Mouse (Mus musculus): ENCODE data around the gene Htra1.
A peak's percentile ranks its signal among the peaks of the same experiment; 100 is the strongest.

Gene Htra1

GRCm38 (mm10) chr7:130935793-130936471, at the start of gene Htra1:
TSS of gene Htra1 (plus strand) at chr7:130936111.
- DNase-seq (ENCODE audit: low read depth, low spot score), result peak; percentile 55

DNA sequence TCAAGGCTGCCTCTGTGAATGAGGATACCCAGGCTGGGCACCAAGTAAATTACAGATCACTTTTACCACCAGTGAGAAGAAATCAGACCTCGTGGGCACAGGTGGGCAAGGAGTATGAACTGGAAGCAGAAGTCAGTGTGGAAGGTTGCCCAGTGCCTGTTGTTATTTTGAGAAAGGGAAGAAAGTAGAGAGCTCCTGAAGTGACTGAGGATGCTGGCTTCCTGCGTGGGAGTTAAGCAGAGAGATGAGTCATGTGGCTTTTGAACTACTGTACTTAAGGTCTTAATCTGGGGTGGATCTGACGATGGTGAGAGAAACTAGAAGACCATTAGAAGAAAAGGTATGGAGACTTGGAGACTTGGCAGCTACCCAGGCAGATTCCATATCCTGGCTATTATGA, 49.7 kb upstream of the Htra1 start:
- DNase-seq (ENCODE audit: low read depth, low spot score), result no peak

- peak; percentile 55 for DNase-seq (ENCODE audit: low read depth, low spot score)
Measured at GRCm38 (mm10) chr7:130887946-130888345, 48.0 kb upstream of the Htra1 start.

DNA sequence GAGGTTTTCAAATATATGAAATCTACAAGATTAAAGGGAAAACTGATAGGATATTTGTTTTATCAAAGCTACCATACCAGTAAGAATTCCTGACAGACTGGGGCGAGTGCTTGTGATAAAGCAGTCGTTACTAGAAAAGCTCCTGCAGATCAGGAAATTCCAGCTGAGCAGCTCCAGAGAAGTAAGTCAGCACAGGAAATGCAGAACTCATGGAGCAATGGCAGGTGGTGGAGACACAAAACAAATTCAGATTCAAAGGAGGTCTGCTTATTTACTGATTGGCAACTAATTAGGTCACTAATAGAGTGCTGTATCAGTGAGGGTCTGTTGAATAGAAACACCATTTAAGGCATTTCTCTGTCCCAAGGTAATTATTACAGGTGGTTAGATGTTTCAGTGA, 45.0 kb upstream of the Htra1 start:
- DNase-seq (ENCODE audit: low read depth, low spot score), result no peak

DNA sequence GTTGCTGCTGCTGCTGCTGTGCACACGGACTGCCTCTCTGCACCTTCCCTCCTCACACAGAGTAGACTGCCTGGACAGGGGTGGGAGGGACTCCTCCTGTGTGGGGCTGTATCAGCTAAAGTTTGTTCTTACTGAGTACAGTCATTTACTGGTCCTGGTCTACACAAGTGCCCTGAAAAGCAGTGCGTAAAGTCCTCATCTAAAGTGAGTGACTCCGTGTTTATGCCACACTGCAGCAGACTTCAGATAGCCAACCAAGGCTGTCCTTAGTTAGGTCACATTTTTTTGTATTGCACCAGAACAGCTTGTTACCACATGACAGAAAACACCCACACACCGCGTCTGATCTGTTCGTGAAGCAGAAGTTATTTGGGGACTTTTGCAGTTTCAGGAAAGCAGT, 42.9 kb upstream of the Htra1 start:
- DNase-seq (ENCODE audit: low read depth, low spot score), result no peak

DNA sequence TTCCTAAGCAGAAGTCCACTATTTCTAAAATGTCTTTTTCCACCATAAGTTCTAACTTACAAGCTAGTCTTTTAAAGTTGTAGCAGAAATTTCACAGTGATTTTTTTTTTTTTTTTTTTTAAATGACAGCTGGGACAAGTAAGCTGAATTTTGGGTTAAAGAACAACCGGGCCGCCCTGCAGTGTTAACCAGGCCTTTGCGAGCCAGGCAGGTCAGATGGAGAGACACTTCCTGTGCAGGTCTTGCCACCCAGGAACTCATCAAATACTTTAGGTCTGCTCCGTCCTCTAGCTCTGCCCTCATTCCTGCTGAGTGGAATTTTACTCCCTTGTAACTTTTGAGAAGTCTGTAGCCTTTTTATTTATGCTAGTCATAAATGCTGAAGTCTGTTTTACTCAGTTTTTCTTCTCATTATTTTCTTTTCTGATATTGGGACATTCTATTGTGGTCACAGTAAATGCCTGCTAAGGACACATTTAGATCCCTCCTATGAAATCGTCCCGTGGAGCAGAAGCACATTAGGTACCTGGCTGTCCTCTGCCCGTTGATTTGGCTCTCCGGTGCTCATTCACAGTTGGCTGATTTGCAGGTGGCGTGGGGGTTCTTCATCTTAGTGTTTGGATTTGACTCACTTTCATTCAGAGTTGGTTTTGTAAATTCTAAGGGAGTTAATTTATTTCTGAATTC, 40.8 kb upstream of the Htra1 start:
- no peak for DNase-seq (ENCODE audit: low read depth, low spot score)

- DNase-seq (ENCODE audit: low read depth, low spot score), result no peak
Measured at GRCm38 (mm10) chr7:130895618-130895945, 40.3 kb upstream of the Htra1 start.

DNA sequence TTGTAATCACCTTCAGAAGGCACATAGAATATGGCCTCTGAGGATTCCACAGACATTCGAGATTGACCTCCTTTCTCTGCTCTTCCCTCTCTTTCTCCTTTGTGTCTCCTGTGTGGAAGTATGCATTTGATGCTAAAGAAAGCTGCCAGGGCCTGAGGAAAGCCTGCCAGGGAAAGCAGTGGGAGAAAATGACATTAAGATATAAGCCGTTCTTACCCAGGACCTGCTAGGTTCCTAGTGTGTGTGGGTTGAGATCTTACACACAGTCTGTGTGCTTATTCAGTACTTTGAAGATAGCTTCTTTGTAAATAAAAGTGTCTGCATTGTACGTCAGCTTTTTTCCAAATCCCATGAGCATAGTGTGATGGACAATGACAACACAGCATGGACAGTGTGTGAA, 39.8 kb upstream of the Htra1 start:
- no peak for DNase-seq (ENCODE audit: low read depth, low spot score)

DNA sequence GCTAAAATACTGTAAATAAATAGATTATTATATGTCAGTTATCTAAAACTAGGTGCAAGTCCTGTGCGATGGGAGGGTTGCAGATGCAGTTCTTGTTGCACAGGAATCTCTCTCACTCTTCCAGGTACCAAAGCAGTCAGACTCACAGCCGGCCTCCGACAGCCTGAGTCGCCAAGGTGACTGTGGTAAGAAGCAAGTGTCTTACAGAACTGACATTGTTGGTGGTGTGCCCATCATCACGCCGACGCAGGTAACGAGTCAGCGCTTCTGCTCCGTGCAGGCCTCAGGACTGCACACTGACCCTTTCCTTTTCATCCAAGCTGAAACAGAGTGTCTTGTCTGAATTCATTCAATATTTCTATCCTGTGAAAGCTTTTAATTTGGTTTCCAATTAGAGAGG, 38.7 kb upstream of the Htra1 start:
- no peak for DNase-seq (ENCODE audit: low read depth, low spot score)

DNA sequence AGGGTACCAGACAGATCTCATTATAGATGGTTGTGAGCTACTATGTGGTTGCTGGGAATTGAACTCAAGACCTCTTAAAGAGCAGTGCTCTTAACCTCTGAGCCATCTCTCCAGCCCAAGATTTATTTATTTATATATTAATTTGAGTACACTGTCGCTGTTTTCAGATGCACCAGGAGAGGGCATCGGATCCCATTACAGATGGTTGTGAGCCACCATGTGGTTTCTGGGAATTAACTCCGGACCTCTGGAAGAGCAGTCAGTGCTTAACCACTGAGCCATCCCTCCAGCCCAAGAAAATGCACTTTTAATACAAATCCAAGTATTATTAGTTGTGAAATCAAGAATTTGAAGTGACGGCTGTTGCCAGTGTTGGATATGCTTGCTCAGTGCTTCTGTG, 37.5 kb upstream of the Htra1 start:
- no peak for DNase-seq (ENCODE audit: low read depth, low spot score)

DNA sequence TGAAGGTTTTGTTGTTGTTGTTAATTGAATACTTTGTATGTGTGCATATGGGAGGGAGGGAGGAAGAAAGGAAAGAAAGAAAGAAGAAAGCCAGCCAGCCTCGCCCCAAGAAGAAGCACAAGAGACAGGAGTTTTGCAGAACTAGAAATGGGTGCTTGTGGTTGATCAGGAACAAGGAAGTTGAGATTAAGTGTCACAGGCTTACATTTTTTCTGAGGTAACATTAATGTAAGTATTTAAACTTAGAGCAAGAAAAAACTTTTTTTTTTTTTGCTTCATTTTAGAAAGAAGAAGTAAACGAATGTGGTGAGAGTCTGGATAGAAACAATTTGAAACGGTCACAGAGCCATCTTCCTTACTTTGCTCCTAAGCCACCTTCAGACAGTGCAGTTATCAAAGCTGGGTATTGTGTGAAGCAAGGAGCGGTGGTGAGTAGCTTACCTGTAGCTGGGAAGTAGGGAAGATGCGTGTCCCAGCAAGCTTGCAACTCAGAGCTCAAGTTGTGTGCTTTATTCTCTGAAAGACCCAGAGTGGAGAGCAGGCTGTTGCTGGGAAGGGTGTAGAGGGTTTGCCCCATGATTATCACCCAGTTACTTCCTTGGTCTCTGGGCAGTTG, 35.6 kb upstream of the Htra1 start:
- DNase-seq (ENCODE audit: low read depth, low spot score), result no peak

DNA sequence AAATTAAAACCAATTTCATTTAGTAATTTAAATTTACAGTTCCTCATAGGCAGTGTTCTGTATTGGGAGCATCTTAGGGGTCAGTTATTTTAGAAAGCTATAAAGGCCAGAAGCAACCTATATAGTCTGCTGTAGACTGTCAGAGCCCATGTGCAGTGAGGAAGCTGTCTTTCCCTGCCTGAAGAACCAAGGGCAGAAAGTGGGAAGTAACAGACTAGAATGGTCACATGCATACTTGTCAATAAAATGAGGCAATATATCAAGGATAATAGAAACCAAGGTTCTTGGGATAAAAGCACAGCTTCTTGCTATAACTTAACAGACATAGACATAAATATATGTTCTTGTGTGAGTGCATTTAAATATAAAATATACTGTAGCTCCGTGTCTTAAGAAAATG, 33.0 kb upstream of the Htra1 start:
- no peak for DNase-seq (ENCODE audit: low read depth, low spot score)

DNA sequence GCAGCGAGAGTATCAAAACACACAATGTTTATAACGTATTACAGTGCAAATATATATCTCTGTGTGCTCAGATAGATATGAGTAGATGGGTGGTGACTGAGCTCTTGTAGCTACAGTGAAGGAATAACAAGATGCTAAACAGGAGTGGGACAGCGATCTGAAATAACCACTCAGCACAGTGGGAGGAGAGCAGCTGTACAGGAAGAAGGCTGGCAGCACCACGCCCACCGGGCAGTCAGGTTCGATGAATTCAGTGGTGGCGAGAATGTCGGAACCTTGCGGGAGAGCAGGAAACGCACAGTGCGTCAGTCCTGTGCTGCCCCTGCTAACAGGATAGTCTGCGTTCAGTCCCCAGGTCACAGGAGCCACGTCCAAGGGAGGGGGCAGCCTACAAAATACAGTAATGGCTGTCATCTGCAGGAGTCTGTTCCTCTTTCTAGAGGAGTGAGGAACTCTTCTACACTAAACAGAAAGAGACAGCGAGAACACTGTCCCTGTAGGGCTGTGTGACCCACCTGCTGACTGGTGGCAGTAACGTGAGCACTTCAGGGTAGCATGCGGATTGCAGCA, 32.3 kb upstream of the Htra1 start:
- DNase-seq (ENCODE audit: low read depth, low spot score), result no peak

DNA sequence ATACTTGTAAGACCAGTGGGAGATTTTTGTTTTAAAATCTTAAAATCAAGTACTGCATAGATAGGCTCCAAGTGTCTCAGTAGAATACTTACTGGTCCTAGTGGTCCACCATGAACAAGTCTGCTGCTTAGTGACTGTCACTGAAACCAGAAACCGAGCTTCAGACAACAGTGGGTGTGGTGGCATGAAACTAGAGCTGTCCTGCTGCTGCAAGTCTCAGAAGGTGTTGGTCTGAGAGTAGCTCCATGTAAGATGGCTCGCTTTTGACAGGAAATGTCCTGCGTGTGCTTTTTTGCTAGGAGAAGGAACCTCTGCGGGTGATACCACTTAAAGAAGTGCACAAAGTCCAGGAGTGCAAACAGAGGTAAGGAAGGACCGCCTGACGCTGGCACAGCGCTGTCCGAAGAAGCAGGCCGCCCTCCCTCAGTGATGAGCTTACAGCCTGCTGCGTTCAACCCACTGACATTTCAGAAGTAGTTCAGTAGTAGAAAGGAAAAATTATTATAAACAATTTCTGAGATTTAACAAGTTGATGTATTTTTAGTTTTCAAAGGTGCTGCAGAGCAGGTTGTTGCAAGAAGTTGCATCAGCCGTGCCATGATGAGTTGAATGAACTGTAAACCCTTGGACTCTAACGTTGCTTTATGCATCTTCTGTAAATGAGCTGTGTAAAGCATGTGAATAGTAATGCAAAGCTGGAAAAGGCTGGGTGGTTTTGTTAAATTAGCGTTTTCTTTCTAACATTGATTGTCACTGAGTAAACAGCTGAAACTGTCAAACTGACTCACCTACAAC, 31.1 kb upstream of the Htra1 start:
- DNase-seq (ENCODE audit: low read depth, low spot score), result no peak

GRCm38 (mm10) chr7:130910841-130911240, 25.1 kb upstream of the Htra1 start:
- DNase-seq (ENCODE audit: low read depth, low spot score), result no peak

DNA sequence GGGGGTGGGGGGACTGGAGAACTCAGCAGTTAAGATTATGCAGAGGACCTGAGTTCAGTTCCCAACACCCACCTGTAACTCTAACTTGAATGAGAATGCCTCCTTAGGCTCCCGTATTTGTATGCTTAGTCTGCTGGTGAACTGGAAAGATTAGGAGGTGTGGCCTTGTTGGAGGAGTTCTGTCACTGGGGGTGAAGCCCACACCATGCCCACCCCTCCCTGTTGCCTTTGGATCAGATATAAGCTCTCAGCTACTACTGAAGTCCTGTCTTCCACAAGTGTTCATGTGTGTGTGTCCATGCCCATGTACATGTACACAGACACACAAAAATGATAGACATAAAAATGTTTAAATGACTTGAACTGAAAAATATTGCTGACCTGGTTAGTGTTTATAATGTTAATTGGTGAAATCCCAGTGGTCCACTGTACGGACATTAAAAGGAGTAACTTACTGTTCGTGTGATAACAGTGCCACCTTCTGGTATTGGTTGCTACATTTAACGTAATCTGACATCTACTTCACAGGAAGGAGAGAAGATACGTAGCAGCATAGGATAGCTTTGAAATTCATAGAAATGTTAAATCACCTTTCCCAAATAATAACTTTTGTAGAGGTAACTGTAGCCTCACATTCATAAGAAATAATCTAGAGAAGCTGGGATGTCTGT, 21.1 kb upstream of the Htra1 start:
- DNase-seq (ENCODE audit: low read depth, low spot score), result peak; percentile 65

- no peak for DNase-seq (ENCODE audit: low read depth, low spot score)
Measured at GRCm38 (mm10) chr7:130918260-130918659, 17.7 kb upstream of the Htra1 start.

DNA sequence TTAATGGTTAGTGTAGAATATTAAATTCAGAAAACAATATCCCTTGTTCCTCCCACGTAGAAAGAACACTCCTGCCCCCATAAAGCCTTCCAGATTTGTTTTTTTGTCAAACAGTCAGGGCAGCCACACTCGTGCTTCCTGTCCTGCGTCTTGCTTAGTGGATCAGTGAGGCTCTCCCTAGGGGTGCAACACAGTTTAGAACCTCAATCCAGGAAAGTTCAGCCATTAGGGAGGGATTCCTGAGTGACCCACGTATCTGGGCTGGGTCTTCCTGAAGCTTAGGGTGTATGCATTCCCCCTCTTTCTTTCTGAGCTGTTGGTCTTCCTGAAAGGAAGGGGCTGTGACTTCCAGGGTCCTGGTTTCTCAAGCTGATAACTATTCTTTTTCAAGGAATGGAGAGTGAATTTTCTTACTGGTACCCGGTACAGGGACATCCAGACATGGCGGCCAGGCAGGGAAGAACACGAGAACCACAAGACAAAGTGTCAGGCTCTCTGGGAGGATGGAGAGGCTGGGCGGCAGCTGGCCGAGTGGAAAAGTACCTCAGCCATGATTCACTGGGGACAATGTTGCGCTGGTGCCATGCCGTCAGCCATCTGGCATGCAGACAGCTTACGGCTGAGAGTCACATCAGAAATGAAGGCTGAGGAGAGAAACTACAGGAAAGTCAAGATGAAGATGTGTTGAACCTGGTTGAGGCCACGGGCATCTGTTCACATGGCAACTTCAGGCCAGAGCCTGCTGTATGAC, 12.8 kb upstream of the Htra1 start:
- DNase-seq (ENCODE audit: low read depth, low spot score), result no peak

GRCm38 (mm10) chr7:130930401-130930800, 5.5 kb upstream of the Htra1 start:
- DNase-seq (ENCODE audit: low read depth, low spot score), result no peak

DNA sequence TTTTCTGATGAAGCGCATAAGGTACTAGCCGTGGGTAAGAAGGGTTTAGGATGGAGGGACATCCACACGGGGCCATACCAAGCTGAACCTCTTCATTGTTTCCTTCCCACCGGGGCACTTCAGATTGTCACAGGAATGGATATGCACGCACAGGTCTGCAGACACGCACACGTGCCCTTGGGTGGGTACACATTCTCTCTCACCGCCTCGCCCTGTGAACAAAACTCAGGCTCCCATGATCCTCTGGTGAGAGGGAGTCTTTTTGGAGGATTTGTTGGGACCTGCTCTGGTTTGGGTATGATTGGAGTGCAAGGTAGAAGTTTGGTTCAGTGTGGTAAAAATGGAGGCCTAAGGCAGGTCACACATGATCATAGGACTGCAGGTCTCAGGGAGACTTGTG, 3.0 kb upstream of the Htra1 start:
- DNase-seq (ENCODE audit: low read depth, low spot score), result no peak

DNA sequence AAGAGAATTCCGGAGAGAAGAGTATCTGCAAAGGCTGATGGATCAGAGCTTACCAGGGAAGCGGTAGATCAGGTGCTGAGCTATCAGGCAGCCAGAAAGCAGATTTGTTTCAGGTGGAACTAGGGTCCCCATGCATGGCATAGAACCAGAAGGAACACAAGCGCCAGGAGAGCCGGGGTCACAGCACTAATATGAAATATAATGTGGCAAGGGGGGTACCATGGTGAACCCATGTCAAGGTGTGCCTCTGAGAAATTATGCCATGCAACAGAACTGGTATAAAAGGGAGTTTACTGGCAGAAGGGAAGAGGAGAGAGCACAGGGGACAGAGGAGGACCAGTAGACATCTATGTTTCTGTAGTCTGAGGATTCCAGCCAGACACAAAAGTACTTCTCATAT, 1.3 kb upstream of the Htra1 start:
- no peak for DNase-seq (ENCODE audit: low read depth, low spot score)

Data from retina, postnatal 7 days (tissue).